Mouse (Mus musculus) spleen, adult 2 months (tissue): ENCODE measurements around the gene Cars.

Experiments used
- CTCF ChIP-seq: fragments of 200-500 bp; IDR thresholded peaks from 2 replicates; pipeline ENCODE4 v1.5.1; 2011; ENCODE audit warnings: mild to moderate bottlenecking, inconsistent platforms; ENCODE audit not compliant: insufficient read depth, insufficient read length, insufficient replicate concordance; ENCODE audit errors: extremely low read depth
- POLR2A ChIP-seq: fragments of 200-500 bp; IDR thresholded peaks from 2 replicates; pipeline ENCODE4 v1.6.1; 2011; ENCODE audit warnings: low read depth, low read length, inconsistent platforms

- TF ChIP-seq CTCF (no peak), POLR2A (no peak)
Observed at GRCm38 (mm10) chr7:143628540-143628939, 28.6 kb upstream of the Cars start, which contains the start of gene Tnfrsf26.
